Mouse (Mus musculus) macrophage (primary cell): ENCODE results near the gene Elp6. TPM values are rescaled to one million over a fixed set of nuclear protein-coding genes. Genes with fewer than 3 reads are reported as not detected.

Source experiments
- H3K27ac ChIP-seq: fragments of 350-480 bp; formaldehyde crosslinking; 2 replicates; pipeline ENCODE4 v1.9.0; 2021
- H3K36me3 ChIP-seq: fragments of 350-480 bp; formaldehyde crosslinking; 2 replicates; pipeline ENCODE4 v1.9.0; 2021; ENCODE audit errors: inconsistent target
- H3K4me3 ChIP-seq: fragments of 350-480 bp; formaldehyde crosslinking; 2 replicates; pipeline ENCODE4 v1.9.0; 2021; ENCODE audit errors: inconsistent target
- H3K79me2 ChIP-seq: fragments of 350-480 bp; formaldehyde crosslinking; 2 replicates; pipeline ENCODE4 v1.9.0; 2021; ENCODE audit errors: inconsistent target
- WGBS: methylation state at CpG from one replicate; pipeline ENCODE4 v1.1.7; 2026; ENCODE audit warnings: inconsistent platforms; ENCODE audit not compliant: missing documents; 5-methylcytosine and 5-hydroxymethylcytosine counted together
- polyA plus RNA-seq: library from polyadenylated mRNA; stranded (reverse); fragments of 250-400 nt; gene quantifications from 3 replicates; pipeline ENCODE4 v1.2.4, GENCODE M21; 2018; ENCODE audit warnings: inconsistent platforms

The Elp6 gene
- polyA plus RNA-seq, 1 experiment from 2014 or later: 1.6 TPM

- Histone ChIP-seq H3K4me3 (no peak overlapping the region), H3K27ac (no peak overlapping the region), H3K79me2 (no peaks in the 10 kb centered on the region), H3K36me3 (no peaks in the 10 kb centered on the region)
- WGBS: 92% methylated on average over 13 of the region's 13 CpGs
Measured at GRCm38 (mm10) chr9:110293873-110294415, 11.0 kb upstream of the Elp6 start.

- no peak overlapping the region for H3K27ac ChIP-seq
- H3K79me2 ChIP-seq: no peaks in the 10 kb centered on the region
- no peaks in the 10 kb centered on the region for H3K36me3 ChIP-seq
- H3K4me3 ChIP-seq: no peak overlapping the region
- 48% methylated on average over 3 of the region's 3 CpGs for WGBS
Measured at GRCm38 (mm10) chr9:110294786-110295185, 10.2 kb upstream of the Elp6 start.

- Histone ChIP-seq H3K27ac (no peak overlapping the region), H3K79me2 (no peaks in the 10 kb centered on the region), H3K4me3 (no peak overlapping the region), H3K36me3 (no peaks in the 10 kb centered on the region)
- 2% methylated on average over 5 of the region's 5 CpGs for WGBS
Measured at GRCm38 (mm10) chr9:110296867-110297627, 7.9 kb upstream of the Elp6 start.

GRCm38 (mm10) chr9:110304516-110304915 is 457 bp upstream of the Elp6 start:
- Histone ChIP-seq H3K4me3 (peak overlapping the region; percentile 59), H3K79me2 (peaks cover 10% of the 10 kb centered on the region; the same call in 1 of the 2 replicates), H3K27ac (peak overlapping the region; percentile 65), H3K36me3 (no peaks in the 10 kb centered on the region)
- WGBS: 7% methylated on average over 4 of the region's 4 CpGs

- Histone ChIP-seq H3K27ac (no peak overlapping the region), H3K4me3 (no peak overlapping the region), H3K36me3 (peaks cover 5% of the 10 kb centered on the region; the same call in 1 of the 2 replicates), H3K79me2 (peaks cover 10% of the 10 kb centered on the region; the same call in 1 of the 2 replicates)
- 94% methylated on average over 5 of the region's 5 CpGs for WGBS
Measured at GRCm38 (mm10) chr9:110306371-110306770, 1.4 kb downstream of the Elp6 start.

GRCm38 (mm10) chr9:110314706-110315105 is 9.7 kb downstream of the Elp6 start:
- WGBS: 48% methylated on average over 3 of the region's 5 CpGs
- no peaks in the 10 kb centered on the region for H3K79me2 ChIP-seq
- peaks cover 9% of the 10 kb centered on the region; the same call in 1 of the 2 replicates for H3K36me3 ChIP-seq
- H3K27ac ChIP-seq: no peak overlapping the region
- H3K4me3 ChIP-seq: no peak overlapping the region

- no peak overlapping the region for H3K27ac ChIP-seq
- no peak overlapping the region for H3K4me3 ChIP-seq
- no peaks in the 10 kb centered on the region for H3K79me2 ChIP-seq
- WGBS: 95% methylated on average over 6 of the region's 6 CpGs
- peaks cover 9% of the 10 kb centered on the region; the same call in 1 of the 2 replicates for H3K36me3 ChIP-seq
Measured at GRCm38 (mm10) chr9:110315410-110315809, 10.4 kb downstream of the Elp6 start.

GRCm38 (mm10) chr9:110315904-110316303 is 10.9 kb downstream of the Elp6 start:
- Histone ChIP-seq H3K79me2 (no peaks in the 10 kb centered on the region), H3K36me3 (peaks cover 6% of the 10 kb centered on the region; the same call in 1 of the 2 replicates), H3K4me3 (no peak overlapping the region), H3K27ac (no peak overlapping the region)
- 99% methylated on average over 8 of the region's 8 CpGs for WGBS

- Histone ChIP-seq H3K4me3 (no peak overlapping the region), H3K36me3 (0 out of 2 replicates have a peak, but pooled peaks cover 4% of the 10 kb centered on the region), H3K79me2 (no peaks in the 10 kb centered on the region), H3K27ac (no peak overlapping the region)
- WGBS: 94% methylated on average over 7 of the region's 8 CpGs
Measured at GRCm38 (mm10) chr9:110316503-110316902, 11.5 kb downstream of the Elp6 start.

- H3K36me3 ChIP-seq: 0 out of 2 replicates have a peak, but pooled peaks cover 2% of the 10 kb centered on the region
- no peak overlapping the region for H3K4me3 ChIP-seq
- H3K27ac ChIP-seq: no peak overlapping the region
- 91% methylated on average over 10 of the region's 10 CpGs for WGBS
- H3K79me2 ChIP-seq: no peaks in the 10 kb centered on the region
Measured at GRCm38 (mm10) chr9:110320769-110321168, 15.8 kb downstream of the Elp6 start.

- no peak overlapping the region for H3K4me3 ChIP-seq
- H3K36me3 ChIP-seq: no peaks in the 10 kb centered on the region
- no peak overlapping the region for H3K27ac ChIP-seq
- no peaks in the 10 kb centered on the region for H3K79me2 ChIP-seq
Measured at GRCm38 (mm10) chr9:110322972-110323371, 18.0 kb downstream of the Elp6 start.

GRCm38 (mm10) chr9:110324181-110324580 is 19.2 kb downstream of the Elp6 start:
- Histone ChIP-seq H3K27ac (no peak overlapping the region), H3K36me3 (no peaks in the 10 kb centered on the region), H3K79me2 (no peaks in the 10 kb centered on the region), H3K4me3 (no peak overlapping the region)
- 100% methylated on average over 1 of the region's 1 CpGs for WGBS

- H3K4me3 ChIP-seq: no peak overlapping the region
- no peaks in the 10 kb centered on the region for H3K36me3 ChIP-seq
- H3K27ac ChIP-seq: no peak overlapping the region
- WGBS: 85% methylated on average over 2 of the region's 2 CpGs
- no peaks in the 10 kb centered on the region for H3K79me2 ChIP-seq
Measured at GRCm38 (mm10) chr9:110328178-110328577, 23.2 kb downstream of the Elp6 start.

- H3K36me3 ChIP-seq: no peaks in the 10 kb centered on the region
- H3K4me3 ChIP-seq: no peak overlapping the region
- no peak overlapping the region for H3K27ac ChIP-seq
Measured at GRCm38 (mm10) chr9:110328946-110329630, 24.1 kb downstream of the Elp6 start.

GRCm38 (mm10) chr9:110329655-110330054 is 24.7 kb downstream of the Elp6 start:
- 41% methylated on average over 18 of the region's 21 CpGs for WGBS
- Histone ChIP-seq H3K27ac (no peak overlapping the region), H3K79me2 (peaks cover 10% of the 10 kb centered on the region; the same call in 1 of the 2 replicates), H3K36me3 (no peaks in the 10 kb centered on the region), H3K4me3 (no peak overlapping the region)

More at GRCm38 (mm10) chr9:110328946-110329630, 24.1 kb downstream of the Elp6 start:
- 48% methylated on average over 4 of the region's 5 CpGs for WGBS
- peaks cover 5% of the 10 kb centered on the region; the same call in 1 of the 2 replicates for H3K79me2 ChIP-seq
